In genomic region chr11:49895966-49896590, GRCm38 (mm10) we compare ENCODE assay signal across 27 mouse cellular contexts. TPM values are rescaled to one million over a fixed set of nuclear protein-coding genes. Genes with fewer than 3 reads are reported as not detected.
A peak's percentile ranks its signal among the peaks of the same experiment; 100 is the strongest.
DNase-seq lines count a peak whose midpoint lies in the region; ATAC-seq and TF ChIP-seq lines count a peak whose summit lies in the region.
"Had no signal": no experiment of that assay in that cellular context is flagged by ENCODE, and none has a peak within 500 bp of the region (broad histone marks: within the 10 kb centered on the region; RNA-seq: fewer than 3 reads in every experiment).

No protein-coding gene starts in this region.

- no peaks in the 10 kb centered on the region for H3K36me3 ChIP-seq in heart, adult 2 months (ENCODE audit: control insufficient read depth, insufficient read depth, low read length)
- H3K36me3 ChIP-seq in midbrain, embryonic 14.5 days (ENCODE audit: control insufficient read depth, insufficient read depth, low read length), result no peaks in the 10 kb centered on the region
- H3K36me3 ChIP-seq: embryonic facial prominence, embryonic 12.5 days; embryonic facial prominence, embryonic 15.5 days; forebrain, embryonic 12.5 days; forebrain, embryonic 15.5 days; G1E; hindbrain, embryonic 10.5 days; hindbrain, embryonic 13.5 days; intestine, embryonic 15.5 days had no signal

- WGBS in heart, adult 2 months, result 25% methylated on average over 6 of the region's 6 CpGs
- 57% methylated on average over 6 of the region's 6 CpGs for WGBS in midbrain, embryonic 14.5 days

- H3K79me2 ChIP-seq in heart, adult 2 months (replicated peaks; ENCODE audit: control insufficient read depth, insufficient read depth, low read length), result no peaks in the 10 kb centered on the region

- TF ChIP-seq CTCF in heart, adult 2 months (IDR thresholded peaks at IDR 0.05), result no peak

- H3K9me3 ChIP-seq in midbrain, embryonic 14.5 days (ENCODE audit: control insufficient read depth, low read length), result peaks cover 7% of the 10 kb centered on the region; the same call in 1 of the 2 replicates
- H3K9me3 ChIP-seq: embryonic facial prominence, embryonic 12.5 days; G1E; intestine, embryonic 15.5 days had no signal

- no peak for TF ChIP-seq POLR2A in heart, adult 2 months (IDR thresholded peaks at IDR 0.05; ENCODE audit: insufficient read depth, low read depth, low read length)

- H3K4me1 ChIP-seq in heart, adult 2 months (ENCODE audit: control insufficient read depth, insufficient read depth, low read length), result no peaks in the 10 kb centered on the region
- H3K4me1 ChIP-seq in midbrain, embryonic 14.5 days (ENCODE audit: control insufficient read depth, insufficient read depth, low read length), result no peaks in the 10 kb centered on the region
- H3K4me1 ChIP-seq: embryonic facial prominence, embryonic 12.5 days; forebrain, embryonic 12.5 days; forebrain, embryonic 15.5 days; intestine, embryonic 15.5 days had no signal

- no peak overlapping the region for H3K27ac ChIP-seq in heart, adult 2 months
- no peak overlapping the region for H3K27ac ChIP-seq in midbrain, embryonic 14.5 days (replicated peaks; ENCODE audit: low read depth, low read length)
- H3K27ac ChIP-seq: embryonic facial prominence, embryonic 12.5 days; embryonic facial prominence, embryonic 15.5 days; forebrain, embryonic 12.5 days; forebrain, embryonic 15.5 days; hindbrain, embryonic 10.5 days; hindbrain, embryonic 13.5 days; intestine, embryonic 15.5 days had no signal

- no peaks in the 10 kb centered on the region for H3K27me3 ChIP-seq in heart, adult 2 months (ENCODE audit: control insufficient read depth, insufficient read depth, low read length)
- H3K27me3 ChIP-seq in midbrain, embryonic 14.5 days (ENCODE audit: control insufficient read depth, insufficient read depth, low read length), result peaks cover 3% of the 10 kb centered on the region; the same call in 1 of the 2 replicates

- H3K4me3 ChIP-seq in heart, adult 2 months, result no peak overlapping the region
- H3K4me3 ChIP-seq in midbrain, embryonic 14.5 days (replicated peaks; ENCODE audit: low read depth, low read length), result no peak overlapping the region
- H3K4me3 ChIP-seq: embryonic facial prominence, embryonic 12.5 days; embryonic facial prominence, embryonic 15.5 days; forebrain, embryonic 12.5 days; forebrain, embryonic 15.5 days; hindbrain, embryonic 10.5 days; hindbrain, embryonic 13.5 days; intestine, embryonic 15.5 days had no signal

- intact Hi-C loops in heart, adult 2 months (cut with DNase I), result no loop called here

- TF ChIP-seq EP300 in heart, adult 2 months (IDR thresholded peaks at IDR 0.05; ENCODE audit: insufficient read depth, low read depth, low read length), result no peak

- no peak overlapping the region for H3K9ac ChIP-seq in heart, adult 2 months (ENCODE audit: low read depth, low read length)
- no peak overlapping the region for H3K9ac ChIP-seq in midbrain, embryonic 14.5 days (replicated peaks; ENCODE audit: low read length)
- H3K9ac ChIP-seq: embryonic facial prominence, embryonic 12.5 days; embryonic facial prominence, embryonic 15.5 days; forebrain, embryonic 12.5 days; forebrain, embryonic 15.5 days; hindbrain, embryonic 13.5 days; intestine, embryonic 15.5 days had no signal

- peak; percentile 55 to 58 for DNase-seq in cerebellum, postnatal 10 days
- DNase-seq in cerebellum, adult 11-12 months, result no peak
- DNase-seq in heart, adult 11 months, result peak; percentile 35
- no peak for DNase-seq in heart, adult 2 months
- DNase-seq in midbrain, embryonic 14.5 days, result no peak
- no peak for DNase-seq in neural tube, embryonic 10.5 days (ENCODE audit: extremely low spot score, low spot score)
- DNase-seq: adrenal gland, adult 2 months; adrenal gland, postnatal 25 days; B cell, adult 2 months; cerebellum, adult 2 months; cerebellum, postnatal 25 days; gastrocnemius, postnatal 25 days; kidney, adult 11 months had no signal

- no peak overlapping the region for H3K4me2 ChIP-seq in midbrain, embryonic 14.5 days (ENCODE audit: low read length)
- H3K4me2 ChIP-seq: embryonic facial prominence, embryonic 12.5 days; embryonic facial prominence, embryonic 15.5 days; forebrain, embryonic 12.5 days; forebrain, embryonic 15.5 days; heart, embryonic 11.5 days; hindbrain, embryonic 13.5 days; intestine, embryonic 15.5 days had no signal

- peak; percentile 6 to 53; a peak in 1 of 4 replicates for ATAC-seq in hematopoietic stem cell, adult 5-6 weeks (replicated peaks in 1 of 2; ENCODE audit: insufficient read depth in 1 of 2, low FRiP score in 2 of 2, low TSS enrichment in 1 of 2, low read depth in 1 of 2, poor library complexity in 2 of 2, severe bottlenecking in 2 of 2)
- ATAC-seq in midbrain, embryonic 14.5 days (ENCODE audit: low FRiP score, low TSS enrichment), result no peak
- ATAC-seq: forebrain, embryonic 15.5 days; hindbrain, embryonic 16.5 days; intestine, embryonic 15.5 days had no signal

RNA-seq across cellular contexts. Expression of gene Rasgef1c, which starts 5.6 kb away (rescaled TPM):
- total RNA-seq in heart, adult 2 months (2021), result under 1 TPM; 0.42 to 0.57 TPM
- 0.53 and 0.67 TPM in 2 replicates for polyA plus RNA-seq in heart, adult 2 months (2012; rRNA removed)
- total RNA-seq in hematopoietic stem cell, adult 5-6 weeks (2017), result 0.15 TPM in 1 of 2 replicates, not detected in the other
- 24.9 and 36.2 TPM in 2 replicates for polyA plus RNA-seq in midbrain, embryonic 14.5 days (2014; fragmentation: Nextera tagmentation; extraction: Ambion mirVana)
- total RNA-seq: CH12.LX had no signal
- polyA plus RNA-seq: G1E; heart, embryonic 14.5 days; heart, postnatal 0 days had no signal

RNA-seq across cellular contexts. Expression of gene Mapk9, which starts 49.5 kb away (rescaled TPM):
- 10 to 100 TPM; 39.3 to 40.8 TPM for total RNA-seq in heart, adult 2 months (2021)
- polyA plus RNA-seq in heart, adult 2 months (2012; rRNA removed), result 17.3 and 32.5 TPM in 2 replicates
- total RNA-seq in hematopoietic stem cell, adult 5-6 weeks (2017), result 58.9 and 59.2 TPM in 2 replicates
- 58.7 and 72.4 TPM in 2 replicates for polyA plus RNA-seq in midbrain, embryonic 14.5 days (2014; fragmentation: Nextera tagmentation; extraction: Ambion mirVana)

Comparison
In these comparisons a context has a peak if more than half of its experiments do, and no peak if none do; other contexts are left out.
1. DNase-seq: peak in cerebellum, postnatal 10 days (2 of 2) and heart, adult 11 months (single experiment); none in cerebellum, adult 11-12 months (single experiment), heart, adult 2 months (0 of 2), midbrain, embryonic 14.5 days (single experiment) and neural tube, embryonic 10.5 days (single experiment).